Mouse (Mus musculus) neural tube, embryonic 13.5 days (tissue): ENCODE data around the gene Kank2. TPM values are rescaled to one million over a fixed set of nuclear protein-coding genes. Genes with fewer than 3 reads are reported as not detected.

Source experiments
- ATAC-seq: fragments of 200-750 bp; cut with Nextera tagmentation; 2 replicates; pipeline ENCODE4 v1.8.0; 2017; ENCODE audit warnings: low read depth, mild to moderate bottlenecking, moderate TSS enrichment, moderate library complexity
- H3K27ac ChIP-seq: fragments of 300-500 bp; sonication (generic); replicated peaks from 2 replicates; pipeline ENCODE4 v1.5.1; 2015; ENCODE audit warnings: moderate library complexity, mild to moderate bottlenecking, inconsistent platforms
- H3K27me3 ChIP-seq: fragments of 300-500 bp; sonication (generic); 2 replicates; pipeline ENCODE4 v1.6.1; 2015; ENCODE audit warnings: mild to moderate bottlenecking, inconsistent platforms
- H3K36me3 ChIP-seq: fragments of 300-500 bp; sonication (generic); 2 replicates; pipeline ENCODE4 v1.6.1; 2015; ENCODE audit warnings: mild to moderate bottlenecking, inconsistent platforms
- H3K4me1 ChIP-seq: fragments of 300-500 bp; sonication (generic); replicated peaks from 2 replicates; pipeline ENCODE4 v1.6.1; 2015; ENCODE audit warnings: inconsistent platforms
- H3K4me2 ChIP-seq: fragments of 300-500 bp; sonication (generic); 2 replicates; pipeline ENCODE4 v1.6.1; 2015; ENCODE audit warnings: inconsistent platforms, mild to moderate bottlenecking, moderate library complexity
- H3K4me3 ChIP-seq: fragments of 300-500 bp; sonication (generic); 2 replicates; pipeline ENCODE4 v1.5.1; 2015; ENCODE audit warnings: mild to moderate bottlenecking, inconsistent platforms
- H3K9ac ChIP-seq: fragments of 300-500 bp; sonication (generic); 2 replicates; pipeline ENCODE4 v1.6.1; 2015; ENCODE audit warnings: moderate library complexity, mild to moderate bottlenecking, inconsistent platforms
- H3K9me3 ChIP-seq: fragments of 300-500 bp; sonication (generic); 2 replicates; pipeline ENCODE4 v1.6.1; 2016; ENCODE audit warnings: inconsistent platforms
- WGBS: fragments of 180-500 bp; shearing (Covaris S2); methylation state at CpG from one replicate; pipeline ENCODE4 v1.1.7; 2015; 5-methylcytosine and 5-hydroxymethylcytosine counted together
- polyA plus RNA-seq: library from polyadenylated mRNA; unstranded; fragments of >200 nt; fragmentation: Nextera tagmentation; extraction: Ambion mirVana; gene quantifications from 2 replicates; pipeline ENCODE4 v1.2.1, GENCODE M21; 2015

Gene Kank2
- polyA plus RNA-seq, 1 experiment from 2014 or later, result 5.9 TPM

- no peak for ATAC-seq
- Histone ChIP-seq H3K36me3 (peaks cover 92% of the 10 kb centered on the region), H3K9me3 (no peaks in the 10 kb centered on the region), H3K4me3 (no peak overlapping the region), H3K27me3 (no peaks in the 10 kb centered on the region), H3K27ac (no peak overlapping the region), H3K4me2 (no peak overlapping the region), H3K9ac (no peak overlapping the region), H3K4me1 (no peaks in the 10 kb centered on the region)
- whole genome bisulfite sequencing, result 94% methylated on average over 10 of the region's 10 CpGs
Measured at GRCm38 (mm10) chr9:21737188-21737587, 61.4 kb downstream of the Kank2 start.

DNA sequence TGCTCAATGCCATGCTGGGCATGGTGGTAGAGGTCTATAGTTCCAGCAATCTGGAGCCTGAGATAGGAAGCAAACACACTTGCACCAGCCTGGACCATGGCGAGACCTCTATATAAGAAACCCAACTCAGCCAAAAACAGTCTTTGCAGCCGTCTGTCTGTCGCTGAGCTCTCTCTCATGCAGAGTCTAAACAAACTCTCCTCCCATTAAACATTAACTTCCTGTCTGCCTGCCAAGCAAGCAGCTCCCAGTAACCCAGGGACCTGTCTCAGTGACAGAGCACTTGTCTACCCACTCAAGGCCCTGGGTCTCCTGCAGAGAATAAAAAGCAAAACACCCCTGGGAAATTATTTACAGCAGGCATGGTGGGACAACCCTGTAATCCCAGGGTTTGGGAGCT lies 62.0 kb downstream of the Kank2 start:
- no peak overlapping the region for H3K4me3 ChIP-seq
- H3K27me3 ChIP-seq, result no peaks in the 10 kb centered on the region
- ATAC-seq, result no peak

DNA sequence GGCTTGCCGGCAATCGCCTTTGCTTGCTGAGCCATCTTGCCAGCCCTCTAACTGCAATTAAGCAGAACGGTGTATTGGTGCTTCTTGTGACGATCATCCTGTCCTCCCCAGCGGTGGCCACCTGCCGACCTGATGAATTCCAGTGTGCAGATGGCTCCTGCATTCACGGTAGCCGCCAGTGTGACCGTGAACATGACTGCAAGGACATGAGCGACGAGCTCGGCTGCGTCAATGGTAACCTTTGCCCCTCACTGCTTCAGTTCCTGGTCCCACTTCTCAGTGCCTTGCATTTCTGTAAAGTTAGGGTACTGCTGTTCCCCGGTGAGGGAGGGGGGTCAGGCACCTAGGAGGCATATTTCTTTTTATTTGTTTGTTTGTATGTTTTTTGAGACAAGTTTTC lies 63.4 kb downstream of the Kank2 start:
- H3K9me3 ChIP-seq, result no peaks in the 10 kb centered on the region
- no peak for ATAC-seq
- no peak overlapping the region for H3K4me2 ChIP-seq
- no peaks in the 10 kb centered on the region for H3K27me3 ChIP-seq
- no peak overlapping the region for H3K4me3 ChIP-seq
- 90% methylated on average over 14 of the region's 14 CpGs for WGBS
- H3K36me3 ChIP-seq, result peaks cover 94% of the 10 kb centered on the region
- H3K27ac ChIP-seq, result no peak overlapping the region
- H3K9ac ChIP-seq, result no peak overlapping the region
- H3K4me1 ChIP-seq, result no peaks in the 10 kb centered on the region

More for the DNA sequence above, 62.0 kb downstream of the Kank2 start:
- H3K27ac ChIP-seq, result no peak overlapping the region
- 78% methylated on average over 3 of the region's 3 CpGs for WGBS
- H3K9ac ChIP-seq, result no peak overlapping the region
- H3K4me2 ChIP-seq, result no peak overlapping the region
- H3K4me1 ChIP-seq, result no peaks in the 10 kb centered on the region
- H3K9me3 ChIP-seq, result no peaks in the 10 kb centered on the region
- H3K36me3 ChIP-seq, result peaks cover 92% of the 10 kb centered on the region

DNA sequence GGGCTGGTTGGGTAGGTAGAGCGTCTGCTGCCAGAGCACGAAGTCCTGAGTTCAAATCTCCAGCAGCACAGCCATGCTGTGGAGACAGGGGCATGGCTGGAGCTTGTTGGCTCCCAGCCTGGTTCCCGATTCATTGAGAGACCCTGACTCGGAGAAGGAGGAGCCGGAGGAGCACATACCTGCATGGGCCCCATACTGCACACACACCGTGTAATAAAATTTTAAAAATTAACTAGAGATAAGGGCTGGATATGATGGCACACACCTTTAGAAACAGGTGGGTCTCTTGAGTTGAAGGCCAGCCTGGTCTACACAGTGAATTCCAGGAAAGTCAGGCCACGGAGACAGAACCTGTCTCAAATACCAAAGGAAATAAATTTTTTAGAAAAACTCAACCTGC lies 64.6 kb downstream of the Kank2 start:
- ATAC-seq, result no peak
- Histone ChIP-seq H3K4me3 (no peak overlapping the region), H3K36me3 (peaks cover 83% of the 10 kb centered on the region), H3K27ac (no peak overlapping the region), H3K4me1 (0 out of 2 replicates have a peak, but pooled peaks cover 4% of the 10 kb centered on the region), H3K9me3 (no peaks in the 10 kb centered on the region), H3K9ac (no peak overlapping the region), H3K27me3 (no peaks in the 10 kb centered on the region), H3K4me2 (no peak overlapping the region)
- WGBS, result 97% methylated on average over 7 of the region's 7 CpGs

DNA sequence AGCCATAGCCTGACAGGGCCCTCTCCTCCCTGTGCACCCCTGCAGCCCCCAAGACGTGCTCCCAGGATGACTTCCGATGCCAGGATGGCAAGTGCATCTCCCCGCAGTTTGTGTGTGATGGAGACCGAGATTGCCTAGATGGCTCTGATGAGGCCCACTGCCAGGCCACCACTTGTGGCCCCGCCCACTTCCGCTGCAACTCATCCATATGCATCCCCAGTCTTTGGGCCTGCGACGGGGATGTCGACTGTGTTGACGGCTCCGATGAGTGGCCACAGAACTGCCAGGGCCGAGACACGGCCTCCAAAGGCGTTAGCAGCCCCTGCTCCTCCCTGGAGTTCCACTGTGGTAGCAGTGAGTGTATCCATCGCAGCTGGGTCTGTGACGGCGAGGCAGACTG lies 65.1 kb downstream of the Kank2 start:
- no peak overlapping the region for H3K9ac ChIP-seq
- H3K36me3 ChIP-seq, result peaks cover 78% of the 10 kb centered on the region
- H3K27me3 ChIP-seq, result no peaks in the 10 kb centered on the region
- no peak overlapping the region for H3K4me3 ChIP-seq
- 84% methylated on average over 17 of the region's 17 CpGs for WGBS
- H3K4me2 ChIP-seq, result no peak overlapping the region
- 0 out of 2 replicates have a peak, but pooled peaks cover 4% of the 10 kb centered on the region for H3K4me1 ChIP-seq
- H3K9me3 ChIP-seq, result no peaks in the 10 kb centered on the region
- ATAC-seq, result no peak
- no peak overlapping the region for H3K27ac ChIP-seq

GRCm38 (mm10) chr9:21732288-21732687 lies 66.3 kb downstream of the Kank2 start:
- Histone ChIP-seq H3K27me3 (no peaks in the 10 kb centered on the region), H3K4me3 (no peak overlapping the region), H3K9me3 (no peaks in the 10 kb centered on the region), H3K4me1 (0 out of 2 replicates have a peak, but pooled peaks cover 4% of the 10 kb centered on the region), H3K36me3 (peaks cover 66% of the 10 kb centered on the region), H3K9ac (no peak overlapping the region), H3K4me2 (no peak overlapping the region), H3K27ac (no peak overlapping the region)
- ATAC-seq, result no peak
- 96% methylated on average over 9 of the region's 9 CpGs for WGBS

DNA sequence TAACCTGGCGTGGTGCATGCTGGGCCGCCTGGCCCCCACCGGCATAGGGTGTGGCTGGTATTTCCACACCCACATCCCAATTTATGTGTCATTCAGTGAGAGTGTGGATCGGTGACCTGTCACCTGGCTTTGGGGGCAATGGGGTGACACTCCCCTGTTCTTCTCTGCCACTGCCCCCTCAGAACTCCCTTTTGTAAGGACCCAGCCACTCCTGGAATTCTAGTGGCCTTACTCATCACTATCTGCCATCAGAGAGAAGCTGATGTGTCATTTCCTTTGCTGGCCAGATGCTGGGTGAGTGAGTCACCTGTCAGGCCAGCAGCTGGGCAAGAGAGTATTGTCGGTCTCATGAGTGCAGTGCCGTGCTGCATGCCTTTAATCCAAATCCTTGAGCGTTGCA lies 69.3 kb downstream of the Kank2 start:
- no peak for ATAC-seq
- WGBS, result 91% methylated on average over 7 of the region's 7 CpGs
- Histone ChIP-seq H3K27ac (0 out of 2 replicates have a peak overlapping the region, but pooled peaks have one; percentile 3), H3K4me2 (no peak overlapping the region), H3K9ac (no peak overlapping the region), H3K9me3 (no peaks in the 10 kb centered on the region), H3K4me1 (peaks cover 30% of the 10 kb centered on the region), H3K4me3 (no peak overlapping the region), H3K36me3 (peaks cover 36% of the 10 kb centered on the region), H3K27me3 (no peaks in the 10 kb centered on the region)

DNA sequence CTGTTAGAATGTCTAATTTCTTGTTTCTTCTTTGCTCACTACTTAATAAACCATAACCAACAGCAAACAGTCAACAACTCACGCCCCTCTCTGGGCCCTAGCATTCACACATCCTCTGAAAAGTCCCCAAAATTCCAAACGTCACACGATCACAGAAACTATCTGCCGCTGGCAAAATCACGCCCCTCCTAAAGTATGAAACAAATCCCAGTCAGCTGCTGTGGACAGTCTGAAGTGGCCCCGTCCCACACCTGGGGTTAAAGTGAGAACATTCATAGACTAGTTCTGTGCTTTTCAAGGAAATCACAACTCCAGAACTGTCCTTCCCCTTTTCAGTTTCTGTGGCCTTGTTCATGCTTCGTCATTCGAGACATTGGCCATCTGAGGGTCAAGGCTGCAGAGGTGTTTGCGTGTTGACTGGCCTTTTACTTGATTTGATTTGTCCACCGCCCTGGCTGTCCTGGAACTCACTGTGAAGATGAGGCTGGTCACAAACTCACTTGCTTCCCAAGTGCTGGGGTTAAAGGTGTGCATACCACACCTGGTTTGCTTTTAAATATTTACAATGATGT lies 70.2 kb downstream of the Kank2 start:
- Histone ChIP-seq H3K36me3 (peaks cover 27% of the 10 kb centered on the region), H3K4me1 (peaks cover 30% of the 10 kb centered on the region), H3K27ac (no peak overlapping the region), H3K9me3 (no peaks in the 10 kb centered on the region), H3K4me2 (no peak overlapping the region), H3K4me3 (no peak overlapping the region), H3K9ac (no peak overlapping the region), H3K27me3 (no peaks in the 10 kb centered on the region)
- 92% methylated on average over 10 of the region's 10 CpGs for WGBS
- ATAC-seq, result no peak

- Histone ChIP-seq H3K4me1 (peaks cover 39% of the 10 kb centered on the region), H3K9ac (no peak overlapping the region; the same call in 1 of the 2 replicates), H3K9me3 (no peaks in the 10 kb centered on the region), H3K27ac (peak overlapping the region; percentile 43), H3K36me3 (peaks cover 9% of the 10 kb centered on the region; the same call in 1 of the 2 replicates), H3K4me2 (peak overlapping the region; percentile 82), H3K4me3 (no peak overlapping the region), H3K27me3 (no peaks in the 10 kb centered on the region)
- WGBS, result 76% methylated on average over 14 of the region's 14 CpGs
- no peak for ATAC-seq
Measured at GRCm38 (mm10) chr9:21726218-21726975, 72.1 kb downstream of the Kank2 start.

DNA sequence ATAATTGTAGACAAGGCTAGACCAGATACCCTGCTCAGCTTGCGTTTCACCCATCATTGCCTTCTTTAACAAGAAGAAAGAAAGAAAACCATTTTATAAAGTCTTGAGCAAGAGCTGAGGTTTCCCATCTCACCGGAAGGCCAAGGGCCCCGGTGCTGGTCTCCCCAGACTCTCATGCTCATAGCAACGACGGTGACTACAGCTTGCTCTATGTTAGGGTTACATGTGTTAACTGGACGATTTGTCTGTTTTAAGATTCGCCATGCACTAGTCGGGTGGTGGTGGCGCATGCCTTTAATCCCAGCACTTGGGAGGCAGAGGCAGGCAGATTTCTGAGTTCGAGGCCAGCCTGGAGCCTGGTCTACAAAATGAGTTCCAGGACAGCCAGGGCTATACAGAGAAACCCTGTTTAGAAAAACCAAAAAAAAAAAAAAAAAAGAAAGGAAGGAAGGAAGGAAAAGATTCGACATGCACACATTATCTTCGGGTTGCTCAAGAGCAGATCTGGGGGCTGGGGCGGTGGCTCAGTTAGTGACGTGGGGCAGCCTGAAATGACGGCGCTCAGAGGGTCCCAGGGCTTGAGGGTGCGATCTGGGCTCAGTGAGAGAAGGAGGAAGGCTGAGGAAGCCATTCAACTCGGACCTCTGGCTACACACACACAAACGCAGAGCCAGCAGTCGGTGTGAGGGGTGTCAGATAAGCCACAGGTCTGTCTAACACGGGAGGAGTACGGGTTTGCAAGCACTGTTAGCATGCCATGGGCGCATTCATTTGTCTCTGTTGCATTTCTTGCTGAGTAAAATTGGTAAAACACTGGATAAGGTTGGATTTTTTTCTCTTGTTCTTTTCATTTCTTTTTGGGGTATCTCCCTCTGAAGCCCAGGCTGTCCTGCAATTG lies 73.1 kb downstream of the Kank2 start:
- peak overlapping the region; percentile 89 for H3K27ac ChIP-seq
- H3K36me3 ChIP-seq, result peaks cover 2% of the 10 kb centered on the region; the same call in 1 of the 2 replicates
- WGBS, result 85% methylated on average over 23 of the region's 23 CpGs

DNA sequence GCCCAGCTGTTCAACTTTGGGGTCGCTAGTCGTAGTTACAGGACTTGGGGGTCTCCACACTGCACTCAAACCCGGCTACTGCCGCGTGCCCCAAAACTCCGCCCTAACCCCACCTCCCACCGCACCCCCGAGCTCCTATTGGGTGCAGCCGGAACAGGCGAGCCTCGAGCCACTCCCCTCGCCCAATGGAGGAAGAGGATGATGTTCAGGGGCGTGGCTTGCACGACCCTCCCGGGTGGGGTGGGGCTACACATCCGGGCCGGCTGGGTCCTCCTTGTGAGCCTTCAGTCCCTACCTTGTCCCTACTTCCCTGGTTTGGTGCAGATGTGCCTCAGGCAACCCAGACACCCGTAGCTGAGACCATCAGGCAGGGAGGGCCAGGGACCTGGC lies 74.4 kb downstream of the Kank2 start:
- peak; percentile 97 for ATAC-seq
- under 1% methylated on average over 18 of the region's 18 CpGs for WGBS
- peak overlapping the region; percentile 78 for H3K9ac ChIP-seq

More for the DNA sequence above, 73.1 kb downstream of the Kank2 start:
- Histone ChIP-seq H3K4me3 (peak overlapping the region; percentile 57), H3K9ac (peak overlapping the region; percentile 35), H3K4me2 (peak overlapping the region; percentile 82), H3K27me3 (no peaks in the 10 kb centered on the region), H3K9me3 (no peaks in the 10 kb centered on the region), H3K4me1 (peaks cover 39% of the 10 kb centered on the region)
- ATAC-seq, result no peak

More for the DNA sequence above, 74.4 kb downstream of the Kank2 start:
- Histone ChIP-seq H3K9me3 (no peaks in the 10 kb centered on the region), H3K27me3 (no peaks in the 10 kb centered on the region), H3K4me3 (peak overlapping the region; percentile 57), H3K4me2 (peak overlapping the region; percentile 82), H3K36me3 (no peaks in the 10 kb centered on the region), H3K27ac (peak overlapping the region; percentile 89), H3K4me1 (peaks cover 35% of the 10 kb centered on the region)
